Mouse (Mus musculus) olfactory bulb, adult 2 months (tissue): ENCODE measurements around the gene Gdpd5. TPM values are rescaled to one million over a fixed set of nuclear protein-coding genes. Genes with fewer than 3 reads are reported as not detected.

ENCODE experiments used
- H3K27ac ChIP-seq: fragments of 200-500 bp; 2 replicates; pipeline ENCODE4 v1.5.1; 2012; ENCODE audit warnings: low read depth, low read length; ENCODE audit not compliant: insufficient read depth
- H3K4me1 ChIP-seq: fragments of 200-500 bp; 2 replicates; pipeline ENCODE4 v1.6.1; 2012; ENCODE audit warnings: low read length; ENCODE audit not compliant: control insufficient read depth, insufficient read depth
- H3K4me3 ChIP-seq: fragments of 200-500 bp; 2 replicates; pipeline ENCODE4 v1.5.1; 2012; ENCODE audit warnings: mild to moderate bottlenecking, low read depth, low read length, moderate library complexity; ENCODE audit not compliant: insufficient read depth
- CTCF ChIP-seq: fragments of 200-500 bp; IDR thresholded peaks from 2 replicates; pipeline ENCODE4 v1.5.1; 2012; ENCODE audit warnings: low read depth, mild to moderate bottlenecking, low read length, moderate library complexity; ENCODE audit not compliant: insufficient read depth
- POLR2A ChIP-seq: fragments of 200-500 bp; IDR thresholded peaks from 2 replicates; pipeline ENCODE4 v1.6.1; 2012; ENCODE audit warnings: mild to moderate bottlenecking, low read depth, low read length, moderate library complexity; ENCODE audit not compliant: insufficient read depth
- WGBS: fragments of 180-500 bp; shearing (Covaris S2); methylation state at CpG from one replicate; pipeline ENCODE4 v1.1.7; 2018; 5-methylcytosine and 5-hydroxymethylcytosine counted together
- polyA plus RNA-seq: library from polyadenylated mRNA; stranded (reverse); fragments of >200 nt; gene quantifications from 2 replicates; pipeline ENCODE4 v1.2.4, GENCODE M21; 2012; ENCODE audit warnings: low replicate concordance; ENCODE audit not compliant: missing spikeins, insufficient read depth, insufficient read length

The Gdpd5 gene
- polyA plus RNA-seq, 1 experiment, result not detected

DNA sequence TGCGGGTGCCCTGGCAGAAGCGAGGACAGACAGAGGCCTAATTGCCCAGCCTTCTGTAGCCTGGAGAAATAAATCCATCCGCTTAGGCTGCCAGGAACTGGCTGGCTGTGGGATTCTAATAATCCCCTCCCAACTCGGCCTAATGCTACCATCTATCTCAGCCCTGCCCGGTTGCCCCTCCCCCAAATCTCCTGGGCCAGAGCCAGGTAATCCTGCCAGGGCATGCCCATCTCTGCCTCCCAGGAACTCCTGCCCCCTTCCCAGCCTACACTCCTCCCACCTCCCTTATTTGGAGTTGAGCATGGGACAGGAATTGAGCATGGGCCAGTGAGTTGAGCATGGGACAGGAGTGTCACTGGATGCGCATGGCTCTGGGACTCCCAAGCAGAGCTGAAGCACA lies 48.6 kb downstream of the Gdpd5 start:
- H3K27ac ChIP-seq, result peak overlapping the region; percentile 59
- 39% methylated on average over 6 of the region's 6 CpGs for WGBS
- TF ChIP-seq POLR2A, result no peak
- no peak for TF ChIP-seq CTCF

DNA sequence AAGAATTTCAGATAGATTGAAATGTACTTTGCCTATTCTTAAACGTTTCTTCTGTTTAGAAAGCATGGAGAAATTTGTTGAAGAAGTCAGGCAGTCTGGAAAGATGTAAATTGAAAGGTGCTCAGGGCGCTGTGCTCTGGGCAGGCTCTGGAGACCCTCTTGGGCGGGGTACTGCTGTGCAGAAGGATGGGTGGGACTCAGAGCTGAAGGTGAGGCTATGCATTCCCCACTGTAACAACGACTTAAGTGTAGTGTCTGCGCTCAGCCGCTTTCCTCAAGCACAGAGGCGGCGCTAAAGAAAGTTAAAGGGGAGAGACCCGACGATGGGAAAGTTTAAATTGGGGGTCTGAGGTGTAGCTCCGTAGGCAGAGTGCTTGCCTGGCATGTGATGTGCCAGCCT lies 49.0 kb downstream of the Gdpd5 start:
- Histone ChIP-seq H3K27ac (peak overlapping the region; percentile 59), H3K4me3 (no peak overlapping the region), H3K4me1 (peaks cover 92% of the 10 kb centered on the region)
- WGBS, result 48% methylated on average over 11 of the region's 11 CpGs
- TF ChIP-seq POLR2A (no peak), CTCF (no peak)

More for the DNA sequence above, 48.6 kb downstream of the Gdpd5 start:
- Histone ChIP-seq H3K4me3 (no peak overlapping the region), H3K4me1 (peaks cover 92% of the 10 kb centered on the region)

DNA sequence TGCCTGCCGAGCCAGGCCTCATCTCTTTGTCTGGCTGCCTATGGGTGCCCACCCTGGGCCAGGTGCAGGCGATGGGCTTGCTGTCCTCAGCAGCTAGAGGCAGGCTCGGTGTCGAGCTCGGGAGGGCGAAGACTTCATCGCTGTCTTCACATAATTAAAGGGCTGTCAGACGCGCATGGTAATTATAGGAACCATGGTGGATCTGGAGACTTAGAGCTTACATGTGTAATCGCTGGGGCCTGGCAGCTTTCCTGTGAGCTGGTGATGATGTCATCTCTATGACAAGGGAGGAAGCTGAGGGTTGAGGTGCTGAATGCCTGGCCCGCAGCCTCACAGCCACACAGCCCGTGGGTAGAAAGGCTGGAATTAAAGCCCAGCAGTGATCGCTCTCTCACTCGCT lies 51.0 kb downstream of the Gdpd5 start:
- Histone ChIP-seq H3K4me1 (peaks cover 89% of the 10 kb centered on the region), H3K27ac (peak overlapping the region; percentile 97), H3K4me3 (no peak overlapping the region)
- TF ChIP-seq POLR2A, result 0 out of 2 replicates have a peak, but pooled peaks have one; percentile 10
- TF ChIP-seq CTCF, result no peak
- 24% methylated on average over 14 of the region's 14 CpGs for WGBS

DNA sequence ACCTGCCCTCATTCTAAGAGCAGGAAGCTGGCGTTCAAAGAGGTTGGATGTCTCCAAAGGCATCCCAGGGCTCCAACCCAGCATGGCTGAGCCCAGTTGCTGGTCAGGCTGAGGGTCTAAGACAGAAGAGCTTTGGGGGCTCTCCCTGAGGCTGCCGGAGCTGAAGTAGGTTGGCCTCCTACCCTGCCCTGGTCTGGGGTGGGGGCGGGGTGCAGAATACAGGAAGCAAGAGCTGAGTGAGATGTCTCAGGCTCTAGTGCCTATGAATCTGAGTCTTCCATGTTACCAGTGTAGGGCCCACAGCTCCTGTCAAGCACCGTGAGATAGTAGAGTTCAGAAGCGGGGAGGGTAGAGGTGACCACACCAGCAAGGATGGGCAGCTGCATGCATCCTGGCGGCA lies 51.6 kb downstream of the Gdpd5 start:
- peaks cover 87% of the 10 kb centered on the region for H3K4me1 ChIP-seq
- no peak overlapping the region for H3K4me3 ChIP-seq
- TF ChIP-seq CTCF (no peak), POLR2A (no peak)
- WGBS, result 81% methylated on average over 6 of the region's 6 CpGs
- H3K27ac ChIP-seq, result peak overlapping the region; percentile 97

DNA sequence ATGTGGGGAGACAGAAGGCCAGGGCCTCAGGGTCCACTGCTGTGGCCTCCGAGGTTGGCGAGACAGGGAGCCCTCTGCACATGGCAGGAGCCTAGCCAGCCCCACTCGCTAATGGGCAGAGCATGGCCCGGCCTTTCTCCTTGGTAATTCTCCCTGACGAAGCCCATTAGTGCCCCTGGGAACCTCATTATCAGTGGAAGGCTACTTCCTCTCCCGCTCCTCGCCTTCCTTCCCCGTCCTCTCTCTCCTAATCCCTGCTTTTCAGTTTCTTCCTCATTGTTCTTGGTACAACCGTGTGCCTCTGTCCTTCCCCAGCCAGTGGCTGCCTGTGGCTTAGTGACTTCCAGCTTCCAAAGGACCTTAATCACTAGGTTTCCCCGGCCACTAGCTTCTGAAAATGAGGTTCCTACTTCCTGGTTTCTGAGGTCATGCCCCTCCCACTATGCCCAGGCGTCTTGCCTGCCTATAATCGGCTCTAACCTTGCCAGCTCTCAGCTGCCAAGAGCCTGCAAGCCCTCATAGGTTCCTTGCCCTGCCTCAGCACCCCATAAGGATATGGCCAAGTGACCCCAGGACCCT lies 53.5 kb downstream of the Gdpd5 start:
- TF ChIP-seq POLR2A (no peak), CTCF (no peak)
- H3K27ac ChIP-seq, result peak overlapping the region; percentile 97; the same call in 1 of the 2 replicates
- H3K4me1 ChIP-seq, result peaks cover 84% of the 10 kb centered on the region
- WGBS, result 53% methylated on average over 12 of the region's 12 CpGs
- H3K4me3 ChIP-seq, result no peak overlapping the region

DNA sequence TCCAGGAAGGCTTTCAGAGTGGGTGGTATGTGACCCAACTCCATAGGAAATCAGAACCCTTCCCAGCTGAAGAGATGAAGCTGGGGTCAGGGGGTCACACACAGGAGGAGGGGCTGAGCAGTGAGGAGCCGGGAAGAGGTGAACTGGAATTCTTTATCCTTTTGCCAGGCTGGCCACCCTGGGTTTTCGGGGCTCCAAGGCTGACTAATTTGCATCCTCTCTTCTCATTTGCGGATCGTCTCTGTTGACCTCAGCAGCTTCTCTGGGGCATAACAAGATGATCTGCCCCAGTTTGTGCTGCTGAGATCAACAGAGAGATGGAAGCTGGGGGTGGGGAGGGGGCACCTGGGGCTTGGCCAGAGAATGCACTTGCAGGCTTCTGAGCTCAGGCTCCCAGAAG lies 55.3 kb downstream of the Gdpd5 start:
- 45% methylated on average over 4 of the region's 4 CpGs for WGBS
- TF ChIP-seq CTCF, result no peak
- TF ChIP-seq POLR2A, result no peak
- no peak overlapping the region for H3K4me3 ChIP-seq
- H3K27ac ChIP-seq, result no peak overlapping the region
- peaks cover 82% of the 10 kb centered on the region for H3K4me1 ChIP-seq

DNA sequence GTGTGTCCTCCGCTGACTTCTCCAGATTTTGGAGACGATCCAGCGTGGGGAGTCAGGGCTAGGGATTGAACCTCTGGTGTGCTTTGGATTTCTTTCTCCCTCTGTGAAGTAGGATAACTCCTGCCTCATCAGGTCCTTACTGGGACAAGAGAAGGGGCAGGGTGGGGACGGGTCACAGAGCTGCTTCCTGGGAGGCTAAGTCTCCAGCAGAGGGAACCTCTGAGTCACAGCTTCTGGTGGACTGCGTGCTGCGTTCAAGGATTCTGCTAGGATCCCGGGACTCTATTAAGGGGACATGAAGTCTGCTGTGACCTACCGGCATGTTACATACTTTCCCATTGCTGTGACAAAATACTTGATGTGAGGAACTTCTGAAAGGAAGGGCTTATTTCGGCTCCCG lies 57.7 kb downstream of the Gdpd5 start:
- WGBS, result 66% methylated on average over 10 of the region's 10 CpGs
- no peak overlapping the region for H3K4me3 ChIP-seq

DNA sequence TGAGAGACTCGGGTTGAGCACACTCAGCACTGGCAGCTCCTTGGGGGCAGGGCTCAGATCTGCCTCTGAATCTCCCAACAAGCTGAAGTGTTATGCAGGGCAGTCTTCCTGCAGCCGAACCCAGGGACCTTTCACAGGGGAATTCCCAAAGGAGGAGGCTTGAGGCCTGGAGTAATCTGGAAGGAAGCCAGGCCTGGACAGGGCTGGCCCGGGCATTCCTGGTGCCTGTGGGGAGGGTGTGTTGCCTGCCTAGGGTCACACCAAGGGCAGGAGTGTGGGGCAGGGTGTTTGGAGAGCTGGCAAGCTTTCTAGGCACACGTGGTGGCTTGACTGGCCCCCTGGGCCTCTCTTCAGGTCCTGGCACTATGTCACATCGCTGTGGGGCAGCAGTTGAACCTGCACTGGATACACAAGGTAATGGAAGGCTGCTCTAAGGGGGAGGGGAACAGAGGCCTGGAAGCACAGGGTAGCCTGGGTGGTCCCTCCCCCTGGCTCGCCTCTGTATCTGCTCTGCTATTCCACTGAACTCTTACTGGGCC lies 60.4 kb downstream of the Gdpd5 start:
- 0 out of 2 replicates have a peak overlapping the region, but pooled peaks have one; percentile 4 for H3K27ac ChIP-seq
- no peak for TF ChIP-seq POLR2A
- TF ChIP-seq CTCF, result no peak
- H3K4me3 ChIP-seq, result no peak overlapping the region
- peaks cover 62% of the 10 kb centered on the region for H3K4me1 ChIP-seq
- WGBS, result 34% methylated on average over 6 of the region's 6 CpGs

More for the DNA sequence above, 57.7 kb downstream of the Gdpd5 start:
- no peak overlapping the region for H3K27ac ChIP-seq
- peaks cover 76% of the 10 kb centered on the region for H3K4me1 ChIP-seq
- no peak for TF ChIP-seq POLR2A
- TF ChIP-seq CTCF, result peak; percentile 3; the same call in 1 of the 2 replicates

DNA sequence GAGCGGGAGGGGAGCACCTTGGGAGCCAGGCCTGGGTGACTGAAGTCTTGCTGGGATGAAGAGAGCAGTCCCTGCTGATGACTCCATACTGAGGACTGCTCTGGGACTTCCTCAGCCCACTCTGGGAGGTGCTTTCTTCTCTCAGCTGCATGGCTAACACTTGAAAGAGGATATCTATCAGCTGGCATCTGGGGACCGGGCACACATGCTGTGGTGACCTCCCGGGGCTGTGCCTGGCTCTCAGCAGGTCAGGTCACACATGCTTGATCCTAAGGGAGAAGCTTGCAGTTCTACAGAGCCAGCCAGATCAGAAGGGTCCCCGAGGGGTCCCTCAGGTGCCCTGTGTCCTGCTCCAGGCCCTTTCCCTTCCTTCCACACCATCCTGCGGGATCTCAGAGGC lies 62.0 kb downstream of the Gdpd5 start:
- Histone ChIP-seq H3K27ac (no peak overlapping the region), H3K4me3 (no peak overlapping the region), H3K4me1 (peaks cover 64% of the 10 kb centered on the region)
- 73% methylated on average over 5 of the region's 5 CpGs for WGBS
- no peak for TF ChIP-seq POLR2A
- 0 out of 2 replicates have a peak, but pooled peaks have one; percentile 12 for TF ChIP-seq CTCF

DNA sequence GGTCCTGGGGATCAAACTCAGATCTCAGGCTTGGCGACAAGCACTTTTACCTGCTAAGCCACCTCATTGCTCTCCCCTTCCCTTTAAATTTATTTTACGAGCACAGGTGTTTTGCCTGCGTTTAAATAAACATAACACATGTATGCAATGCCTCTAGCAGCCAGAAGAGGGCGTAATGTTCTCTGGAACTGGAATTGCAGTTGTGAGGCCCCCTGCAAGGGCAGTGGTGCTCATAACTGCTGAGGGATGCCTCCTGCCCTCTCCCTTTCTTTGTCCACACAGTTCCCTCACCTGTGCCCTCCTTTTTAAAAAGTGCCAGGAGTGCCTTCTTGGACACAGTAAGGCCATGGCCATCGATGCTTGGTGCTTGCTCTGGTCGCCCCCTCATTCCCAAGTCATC lies 62.8 kb downstream of the Gdpd5 start:
- 77% methylated on average over 6 of the region's 6 CpGs for WGBS
- TF ChIP-seq CTCF (peak; percentile 77), POLR2A (no peak)

More for the DNA sequence above, 62.8 kb downstream of the Gdpd5 start:
- Histone ChIP-seq H3K27ac (no peak overlapping the region), H3K4me3 (no peak overlapping the region), H3K4me1 (peaks cover 63% of the 10 kb centered on the region)
